Mouse (Mus musculus) neural tube, embryonic 14.5 days (tissue): ENCODE measurements around the gene Cap1. TPM values are rescaled to one million over a fixed set of nuclear protein-coding genes. Genes with fewer than 3 reads are reported as not detected.
"Not testable (repeated sequence)": the region's sequence is repeated elsewhere in the genome, so short reads cannot be mapped to it uniquely, and the experiment has no call there.

Experiments
- ATAC-seq: fragments of 200-750 bp; cut with Nextera tagmentation; 2 replicates; pipeline ENCODE4 v1.8.0; 2017; ENCODE audit warnings: low read depth, mild to moderate bottlenecking, moderate TSS enrichment, moderate library complexity
- H3K27ac ChIP-seq: fragments of 300-500 bp; sonication (generic); 2 replicates; pipeline ENCODE4 v1.5.1; 2014; ENCODE audit warnings: low read depth, mild to moderate bottlenecking, control low read depth, low read length, moderate library complexity, mixed read lengths
- H3K27me3 ChIP-seq: fragments of 300-500 bp; sonication (generic); 2 replicates; pipeline ENCODE4 v1.6.1; 2014; ENCODE audit warnings: low read length; ENCODE audit not compliant: control insufficient read depth, insufficient read depth
- H3K36me3 ChIP-seq: fragments of 300-500 bp; sonication (generic); 2 replicates; pipeline ENCODE4 v1.6.1; 2014; ENCODE audit warnings: low read length, mixed read lengths; ENCODE audit not compliant: control insufficient read depth, insufficient read depth
- H3K4me1 ChIP-seq: fragments of 300-500 bp; sonication (generic); 2 replicates; pipeline ENCODE4 v1.6.1; 2014; ENCODE audit warnings: low read length; ENCODE audit not compliant: control insufficient read depth, insufficient read depth
- H3K4me2 ChIP-seq: fragments of 300-500 bp; sonication (generic); 2 replicates; pipeline ENCODE4 v1.6.1; 2014; ENCODE audit warnings: mild to moderate bottlenecking, low read depth, low read length, control low read depth
- H3K4me3 ChIP-seq: fragments of 300-500 bp; sonication (generic); 2 replicates; pipeline ENCODE4 v1.5.1; 2014; ENCODE audit warnings: low read depth, low read length, control low read depth, mixed read lengths
- H3K9ac ChIP-seq: fragments of 300-500 bp; sonication (generic); replicated peaks from 2 replicates; pipeline ENCODE4 v1.6.1; 2014; ENCODE audit warnings: low read depth, mild to moderate bottlenecking, control low read depth, low read length, mixed read lengths
- H3K9me3 ChIP-seq: fragments of 300-500 bp; sonication (generic); 2 replicates; pipeline ENCODE4 v1.6.1; 2016; ENCODE audit warnings: low read length; ENCODE audit not compliant: control insufficient read depth
- WGBS: fragments of 180-500 bp; shearing (Covaris S2); extraction: QIAGEN DNeasy Blood & Tissue Kit; methylation state at CpG from one replicate; pipeline ENCODE4 v1.1.7; 2014; 5-methylcytosine and 5-hydroxymethylcytosine counted together
- polyA plus RNA-seq: library from polyadenylated mRNA; unstranded; fragments of >200 nt; fragmentation: Nextera tagmentation; extraction: Ambion mirVana; gene quantifications from 2 replicates; pipeline ENCODE4 v1.2.1, GENCODE M21; 2014

The Cap1 gene
- polyA plus RNA-seq, 1 experiment from 2014 or later, result 66.5 TPM

DNA sequence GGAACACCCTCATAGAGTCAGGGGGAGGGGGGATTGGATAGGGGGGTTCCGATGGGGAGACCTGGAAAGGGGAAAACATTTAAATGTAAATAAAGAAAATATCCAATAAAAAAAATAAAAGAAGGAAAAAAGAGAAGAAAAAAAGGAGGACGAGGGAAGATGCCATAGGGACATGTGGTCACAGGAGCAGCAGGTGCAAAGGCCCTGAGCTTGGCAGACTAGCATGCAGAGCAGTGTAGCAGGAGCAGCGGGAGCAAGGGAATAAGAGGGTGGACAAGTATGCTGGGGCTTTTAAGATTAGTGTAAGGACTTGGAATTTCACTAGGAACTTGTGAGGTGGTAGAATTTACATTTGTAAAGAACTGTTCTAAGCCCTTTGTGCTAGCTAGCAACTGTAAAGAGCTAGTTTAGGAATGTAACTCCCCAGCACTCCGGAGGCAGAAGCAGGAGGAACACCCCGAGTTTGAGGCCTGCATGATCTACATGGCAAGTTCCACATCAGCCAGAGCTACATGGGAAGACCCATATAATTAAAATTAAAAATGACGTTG lies 48.6 kb downstream of the Cap1 start:
- Histone ChIP-seq H3K9me3 (no peaks in the 10 kb centered on the region), H3K27me3 (no peaks in the 10 kb centered on the region), H3K4me3 (no peak overlapping the region; the same call in 1 of the 2 replicates), H3K4me2 (peak overlapping the region; percentile 92), H3K27ac (no peak overlapping the region), H3K4me1 (peaks cover 18% of the 10 kb centered on the region), H3K9ac (no peak overlapping the region), H3K36me3 (peaks cover 6% of the 10 kb centered on the region; the same call in 1 of the 2 replicates)
- WGBS, result 75% methylated on average over 6 of the region's 6 CpGs
- ATAC-seq, result no peak

DNA sequence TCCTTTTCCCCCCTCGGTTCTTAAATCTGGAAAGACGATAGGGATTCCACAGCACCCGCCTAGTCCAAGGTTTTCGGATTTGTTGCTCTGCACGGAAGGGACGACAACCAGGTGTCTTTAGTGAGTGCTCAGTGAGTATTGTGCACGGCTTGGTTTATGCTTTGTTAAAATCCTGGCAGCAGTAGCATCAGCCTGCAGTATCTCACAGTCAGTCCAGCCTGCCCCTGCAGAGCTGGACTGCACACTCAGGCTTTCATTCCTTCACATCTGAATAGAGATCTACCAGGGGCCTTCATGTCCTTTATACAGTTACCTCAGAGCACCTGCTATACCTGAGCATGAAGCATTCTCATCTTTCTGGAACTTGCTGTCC lies 49.5 kb downstream of the Cap1 start:
- Histone ChIP-seq H3K4me1 (peaks cover 18% of the 10 kb centered on the region), H3K9ac (peak overlapping the region; percentile 82), H3K9me3 (no peaks in the 10 kb centered on the region), H3K27me3 (no peaks in the 10 kb centered on the region), H3K4me2 (peak overlapping the region; percentile 92), H3K36me3 (no peaks in the 10 kb centered on the region), H3K27ac (peak overlapping the region; percentile 67), H3K4me3 (peak overlapping the region; percentile 74)
- peak; percentile 52 for ATAC-seq
- WGBS, result 3% methylated on average over 7 of the region's 7 CpGs

DNA sequence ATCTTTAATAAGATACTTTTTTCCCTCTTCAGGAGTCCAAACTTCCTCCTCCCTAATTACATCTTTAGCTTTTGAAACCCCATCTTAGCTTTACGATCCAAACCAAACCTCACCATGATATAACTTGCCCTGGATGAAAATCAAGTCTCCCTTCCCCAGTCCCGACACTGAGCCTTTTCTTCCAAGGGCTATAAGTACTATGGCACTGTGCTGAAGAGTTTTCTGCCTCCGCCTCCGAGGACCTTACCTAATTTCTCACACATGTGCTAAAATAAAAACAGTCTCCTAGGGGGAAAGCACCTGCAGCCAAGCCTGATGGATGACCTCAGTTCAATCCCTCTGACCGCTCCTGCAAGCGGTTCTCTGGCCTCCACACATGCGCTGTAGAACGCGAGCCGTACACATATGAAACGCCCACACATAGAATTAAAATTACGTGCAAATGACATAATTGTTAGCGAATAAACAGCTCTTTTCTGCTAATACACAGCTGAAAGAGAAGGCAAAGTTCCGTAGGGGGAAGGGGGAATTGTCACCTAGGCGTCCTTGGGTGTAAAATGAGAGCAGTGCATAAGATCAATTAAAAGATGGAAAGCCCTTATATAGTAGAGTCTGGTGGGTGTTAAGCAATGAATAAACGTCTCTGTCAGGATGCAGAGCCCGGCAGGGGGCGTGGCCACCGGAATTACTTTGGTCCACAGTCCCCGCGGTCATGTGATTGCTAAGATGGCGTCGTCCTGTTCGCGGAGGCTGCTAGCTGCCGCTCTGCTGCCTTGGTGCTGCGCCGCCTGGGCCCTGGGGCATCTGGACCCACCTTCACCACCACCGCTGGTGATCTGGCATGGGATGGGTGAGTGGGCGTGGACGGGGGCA lies 50.1 kb downstream of the Cap1 start, which contains the start of gene Ppt1:
Gene Ppt1 (plus strand): TSS at position 713 of the 873 bp plus-strand sequence.
- Histone ChIP-seq H3K4me1 (peaks cover 18% of the 10 kb centered on the region), H3K27me3 (no peaks in the 10 kb centered on the region)
- WGBS, result 3% methylated on average over 31 of the region's 31 CpGs

DNA sequence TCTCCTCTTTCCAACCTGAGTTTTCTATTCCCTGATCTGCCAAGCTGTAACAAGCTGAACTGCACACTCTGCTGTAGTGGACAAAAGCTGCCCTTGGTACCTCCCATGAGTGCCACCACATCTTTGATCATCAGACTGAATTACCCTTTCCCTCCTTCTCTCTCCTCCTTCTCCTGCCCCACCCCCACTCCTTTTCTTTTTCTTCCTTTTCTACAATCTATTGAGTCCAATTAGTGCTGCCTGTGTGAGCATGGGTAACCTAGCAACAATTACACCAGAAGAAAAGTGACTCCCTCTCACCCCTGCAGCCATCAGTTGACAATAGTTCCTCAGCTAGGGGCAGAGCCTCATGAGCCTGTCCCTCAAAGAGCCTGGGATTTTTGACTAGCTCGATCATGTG lies 54.0 kb downstream of the Cap1 start:
- no peak overlapping the region for H3K27ac ChIP-seq
- WGBS, result 0% methylated on average over 1 of the region's 1 CpGs
- ATAC-seq, result no peak

More for the DNA sequence above, 50.1 kb downstream of the Cap1 start, which contains the start of gene Ppt1:
- Histone ChIP-seq H3K4me3 (peak within 1 kb of the TSS; percentile 74), H3K9me3 (no peaks in the 10 kb centered on the region), H3K36me3 (no peaks in the 10 kb centered on the region), H3K27ac (peak within 1 kb of the TSS; percentile 67), H3K9ac (peak within 1 kb of the TSS; percentile 82), H3K4me2 (peak within 1 kb of the TSS; percentile 92)
- ATAC-seq, result peak; percentile 94

DNA sequence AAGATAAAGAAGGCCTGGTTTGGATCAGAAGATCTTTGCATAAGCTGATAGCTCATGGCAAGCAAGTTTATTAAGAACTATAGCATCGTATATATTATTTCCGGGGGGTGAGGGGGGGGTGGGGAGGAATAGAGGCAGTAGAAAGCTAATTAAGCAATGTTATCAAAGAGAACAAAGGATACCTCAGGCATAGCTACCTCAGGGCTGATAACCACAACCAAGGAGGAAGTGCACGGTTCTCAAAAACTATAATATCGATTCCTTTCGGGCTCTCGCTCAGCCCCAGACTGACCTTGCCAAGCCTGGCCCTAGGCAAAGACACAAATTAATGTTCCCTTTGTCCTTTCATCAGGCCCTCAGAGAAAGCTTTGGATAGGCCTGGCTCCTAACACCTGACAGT lies 56.5 kb downstream of the Cap1 start:
- Histone ChIP-seq H3K27me3 (no peaks in the 10 kb centered on the region), H3K4me1 (no peaks in the 10 kb centered on the region), H3K27ac (no peak overlapping the region), H3K4me3 (no peak overlapping the region), H3K9ac (no peak overlapping the region), H3K9me3 (no peaks in the 10 kb centered on the region), H3K36me3 (no peaks in the 10 kb centered on the region), H3K4me2 (no peak overlapping the region)
- WGBS, result 94% methylated on average over 6 of the region's 6 CpGs
- ATAC-seq, result no peak

More for the DNA sequence above, 54.0 kb downstream of the Cap1 start:
- H3K9ac ChIP-seq, result no peak overlapping the region
- no peaks in the 10 kb centered on the region for H3K36me3 ChIP-seq
- H3K4me2 ChIP-seq, result no peak overlapping the region
- no peaks in the 10 kb centered on the region for H3K27me3 ChIP-seq
- peaks cover 10% of the 10 kb centered on the region; the same call in 1 of the 2 replicates for H3K4me1 ChIP-seq
- H3K4me3 ChIP-seq, result no peak overlapping the region
- no peaks in the 10 kb centered on the region for H3K9me3 ChIP-seq

DNA sequence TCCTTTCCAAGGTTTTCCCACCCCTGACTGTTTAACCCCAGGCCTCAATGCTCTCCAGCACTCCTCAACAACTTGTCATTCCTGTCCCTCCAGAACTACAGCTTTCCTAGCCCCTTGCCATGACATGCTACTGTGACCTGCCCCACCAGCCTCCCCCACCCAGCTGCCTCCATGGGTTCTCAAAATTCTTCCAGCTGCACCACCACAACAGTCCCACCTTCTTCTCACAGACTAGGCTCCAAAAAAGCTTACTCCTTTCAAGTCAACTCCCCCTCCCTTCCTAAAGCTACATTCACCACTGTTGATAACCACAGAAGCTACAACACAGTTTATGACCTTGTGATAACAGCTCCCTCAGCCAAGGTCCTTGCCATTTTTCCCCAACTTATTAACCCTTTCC lies 58.2 kb downstream of the Cap1 start:
- Histone ChIP-seq H3K27me3 (no peaks in the 10 kb centered on the region), H3K36me3 (no peaks in the 10 kb centered on the region), H3K9me3 (no peaks in the 10 kb centered on the region), H3K4me1 (no peaks in the 10 kb centered on the region), H3K4me3 (no peak overlapping the region), H3K9ac (no peak overlapping the region), H3K4me2 (no peak overlapping the region), H3K27ac (no peak overlapping the region)
- no peak for ATAC-seq

DNA sequence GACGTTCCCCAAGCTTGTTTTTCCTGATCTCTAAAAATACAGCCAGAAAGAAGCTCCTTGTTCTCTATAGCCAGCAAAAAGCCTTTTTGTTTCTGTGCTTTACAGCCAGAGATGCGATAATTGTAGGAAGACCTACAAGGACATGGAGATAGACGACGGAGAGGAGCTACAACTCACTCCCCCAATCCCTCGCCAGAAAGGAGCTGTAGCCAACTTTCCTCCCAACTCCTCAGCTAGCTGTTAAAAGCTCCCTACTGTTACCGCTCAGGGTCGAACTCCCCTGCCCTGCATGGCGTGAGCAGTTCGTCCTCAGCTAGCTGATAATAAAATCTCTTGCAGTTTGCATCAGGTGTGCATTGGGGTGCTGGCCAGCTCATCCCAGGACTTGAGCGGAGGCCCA lies 64.9 kb downstream of the Cap1 start:
- not testable (repeated sequence) for H3K4me2 ChIP-seq, H3K9me3 ChIP-seq, H3K4me3 ChIP-seq, ATAC-seq, H3K9ac ChIP-seq, H3K4me1 ChIP-seq, H3K27me3 ChIP-seq, H3K27ac ChIP-seq, H3K36me3 ChIP-seq
- 32% methylated on average over 10 of the region's 10 CpGs for WGBS

DNA sequence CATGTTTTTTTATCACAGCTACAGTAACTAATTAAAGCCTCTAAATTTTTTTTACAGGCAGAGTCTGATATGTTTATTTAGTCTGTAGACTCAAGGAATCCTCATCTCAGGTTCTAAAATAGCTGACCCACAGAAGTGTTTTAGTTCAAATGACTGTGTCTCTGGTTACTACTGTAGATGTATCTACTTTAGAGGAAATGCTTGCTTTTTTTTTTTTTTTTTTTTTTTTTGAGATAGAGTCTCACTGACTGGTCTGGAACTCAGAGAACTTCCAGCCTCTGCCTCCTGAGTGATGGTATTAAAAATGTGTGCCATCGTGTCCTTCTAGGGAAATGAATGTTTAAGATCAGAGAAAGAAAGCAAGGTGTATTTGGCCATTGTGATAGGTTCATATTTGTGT lies 69.7 kb downstream of the Cap1 start:
- H3K36me3 ChIP-seq, result no peaks in the 10 kb centered on the region
- whole genome bisulfite sequencing, result 90% methylated on average over 1 of the region's 1 CpGs

DNA sequence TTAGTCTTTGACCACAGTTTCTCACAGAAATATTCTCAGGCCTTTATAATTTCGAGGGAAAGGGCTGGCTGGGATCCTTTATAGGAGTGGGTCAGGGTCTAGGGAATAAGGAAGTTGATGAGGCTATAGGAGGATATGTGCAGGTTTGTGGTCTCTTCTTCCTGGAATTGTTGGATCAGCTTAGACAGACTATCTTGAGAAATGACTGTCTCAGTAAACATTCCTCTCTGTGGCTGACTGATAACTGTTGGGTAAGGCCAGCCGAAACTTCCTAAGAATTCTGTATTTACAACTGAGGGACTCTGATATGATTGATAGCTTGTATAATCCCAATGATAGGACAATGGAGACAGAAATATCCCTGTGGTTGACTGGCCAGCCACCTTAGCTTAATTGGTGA lies 74.0 kb downstream of the Cap1 start:
- 82% methylated on average over 2 of the region's 2 CpGs for WGBS
- Histone ChIP-seq H3K27ac (no peak overlapping the region), H3K9ac (no peak overlapping the region), H3K9me3 (no peaks in the 10 kb centered on the region), H3K36me3 (no peaks in the 10 kb centered on the region), H3K4me3 (no peak overlapping the region), H3K27me3 (no peaks in the 10 kb centered on the region), H3K4me2 (no peak overlapping the region), H3K4me1 (no peaks in the 10 kb centered on the region)
- no peak for ATAC-seq

More for the DNA sequence above, 69.7 kb downstream of the Cap1 start:
- no peak overlapping the region for H3K27ac ChIP-seq
- no peak for ATAC-seq
- H3K27me3 ChIP-seq, result no peaks in the 10 kb centered on the region
- no peaks in the 10 kb centered on the region for H3K9me3 ChIP-seq
- H3K4me2 ChIP-seq, result no peak overlapping the region
- H3K4me1 ChIP-seq, result no peaks in the 10 kb centered on the region
- H3K4me3 ChIP-seq, result no peak overlapping the region
- no peak overlapping the region for H3K9ac ChIP-seq
